ENCODE assay signal across 27 mouse cellular contexts in the genomic region with DNA sequence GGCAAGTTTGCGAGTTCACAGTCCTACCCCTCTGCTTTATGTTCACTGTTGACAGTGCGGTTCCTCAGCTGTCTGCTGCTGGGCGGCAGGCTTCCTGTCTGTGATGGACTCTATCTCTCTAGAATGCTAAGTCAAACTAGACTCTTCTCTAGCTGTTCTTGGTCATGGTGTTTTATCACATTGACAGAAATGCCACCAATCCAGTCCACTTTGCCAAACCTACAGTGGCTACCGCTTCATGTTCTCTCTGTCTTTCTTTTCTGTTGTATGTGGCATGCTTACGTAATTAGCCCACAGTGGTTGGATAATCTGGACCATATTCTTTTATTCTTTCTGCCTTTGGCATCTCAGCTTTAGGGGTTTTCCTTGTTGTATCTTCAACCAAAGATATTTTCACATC.
DNase-seq lines count a peak whose midpoint lies in the region; ATAC-seq and TF ChIP-seq lines count a peak whose summit lies in the region.
"Had no signal": no experiment of that assay in that cellular context is flagged by ENCODE, and none has a peak within 500 bp of the region (broad histone marks: within the 10 kb centered on the region; RNA-seq: fewer than 3 reads in every experiment).

No protein-coding gene starts in this region.

- peaks cover 3% of the 10 kb centered on the region; the same call in 1 of the 2 replicates for H3K4me1 ChIP-seq in liver, embryonic 11.5 days (replicated peaks; ENCODE audit: control insufficient read depth, insufficient read depth, low read length)
- peaks cover 17% of the 10 kb centered on the region for H3K4me1 ChIP-seq in liver, embryonic 12.5 days
- H3K4me1 ChIP-seq in MEL (ENCODE audit: control insufficient read depth in 1 of 2, insufficient read depth in 2 of 2, low read length in 2 of 2) = peaks cover 6 to 29% of the 10 kb centered on the region in 2 experiments
- H3K4me1 ChIP-seq in forebrain, embryonic 13.5 days = peaks cover 10% of the 10 kb centered on the region

- H3K4me3 ChIP-seq in liver, embryonic 11.5 days (ENCODE audit: low read depth, low read length) = no peak overlapping the region
- no peak overlapping the region for H3K4me3 ChIP-seq in liver, embryonic 12.5 days
- H3K4me3 ChIP-seq in MEL (ENCODE audit: control insufficient read depth in 1 of 2, insufficient read depth in 1 of 2, low read depth in 2 of 2, low read length in 2 of 2) = peak overlapping the region; percentile 28 to 51
- no peak overlapping the region for H3K4me3 ChIP-seq in forebrain, embryonic 13.5 days
- H3K4me3 ChIP-seq: embryonic facial prominence, embryonic 13.5 days; embryonic facial prominence, embryonic 15.5 days; erythroblast, embryonic 14.5 days; forebrain, embryonic 10.5 days; forebrain, embryonic 12.5 days; forebrain, embryonic 15.5 days had no signal

- no peak for ATAC-seq in liver, embryonic 11.5 days (replicated peaks; ENCODE audit: low FRiP score)
- no peak for ATAC-seq in liver, embryonic 12.5 days
- no peak for ATAC-seq in forebrain, embryonic 13.5 days
- ATAC-seq: CD4-positive, CD25-positive, alpha-beta regulatory T cell, adult 4 months; forebrain, embryonic 15.5 days; forebrain, postnatal 0 days had no signal

- no peaks in the 10 kb centered on the region for H3K36me3 ChIP-seq in liver, embryonic 11.5 days (ENCODE audit: control insufficient read depth, insufficient read depth, low read length)
- no peaks in the 10 kb centered on the region for H3K36me3 ChIP-seq in liver, embryonic 12.5 days
- peaks cover 0 to 21% of the 10 kb centered on the region in 2 experiments; a peak in 2 of 4 replicates for H3K36me3 ChIP-seq in MEL (ENCODE audit: control insufficient read depth in 1 of 2, insufficient read depth in 2 of 2, low read length in 2 of 2)
- no peaks in the 10 kb centered on the region for H3K36me3 ChIP-seq in forebrain, embryonic 13.5 days (ENCODE audit: poor library complexity, severe bottlenecking)
- H3K36me3 ChIP-seq: embryonic facial prominence, embryonic 13.5 days; embryonic facial prominence, embryonic 15.5 days; forebrain, embryonic 10.5 days; forebrain, embryonic 12.5 days; forebrain, embryonic 15.5 days; G1E had no signal

- peak overlapping the region; percentile 27; the same call in 1 of the 2 replicates for H3K4me2 ChIP-seq in liver, embryonic 11.5 days
- no peak overlapping the region for H3K4me2 ChIP-seq in liver, embryonic 12.5 days
- no peak overlapping the region for H3K4me2 ChIP-seq in forebrain, embryonic 13.5 days
- H3K4me2 ChIP-seq: embryonic facial prominence, embryonic 13.5 days; embryonic facial prominence, embryonic 15.5 days; forebrain, embryonic 12.5 days; forebrain, embryonic 15.5 days had no signal

- no peaks in the 10 kb centered on the region; the same call in 1 of the 2 replicates for H3K79me2 ChIP-seq in MEL (ENCODE audit: control insufficient read depth, insufficient read depth, low read length, poor library complexity)

- WGBS in liver, embryonic 11.5 days = 69% methylated on average over 5 of the region's 5 CpGs
- WGBS in liver, embryonic 12.5 days (ENCODE audit: insufficient replicate concordance) = 44% methylated on average over 5 of the region's 5 CpGs
- WGBS in forebrain, embryonic 13.5 days = 92% methylated on average over 5 of the region's 5 CpGs

- TF ChIP-seq EP300 in MEL (IDR thresholded peaks at IDR 0.05; ENCODE audit: low read depth in 1 of 2, low read length in 2 of 2) = peak in 1 of 2 experiments; percentile 32; a peak in 1 of 4 replicates

- DNase-seq in liver, embryonic 11.5 days (ENCODE audit: low spot score) = no peak
- DNase-seq in 416B (ENCODE audit: low read depth) (peak; percentile 62), MEL (ENCODE audit: low read depth, low spot score) (peak; percentile 67)
- DNase-seq in layer of hippocampus, postnatal 14 days (ENCODE audit: low spot score in 2 of 2) = no peak
- DNase-seq: adrenal gland, adult 2 months; adrenal gland, postnatal 10 days; adrenal gland, postnatal 25 days; B cell, adult 2 months; cerebellum, adult 11 months; cerebellum, adult 18-20 months; cerebellum, adult 8-10 months; cerebellum, adult 9-11 months; cerebellum, postnatal 14 days; cerebellum, postnatal 36 days; embryo, embryonic 11 days; forebrain, postnatal 0 days had no signal

- H3K27ac ChIP-seq in liver, embryonic 11.5 days (ENCODE audit: low read depth, low read length) = no peak overlapping the region
- no peak overlapping the region for H3K27ac ChIP-seq in liver, embryonic 12.5 days
- peak overlapping the region; percentile 68 for H3K27ac ChIP-seq in MEL (ENCODE audit: control insufficient read depth, low read depth, low read length)
- H3K27ac ChIP-seq in forebrain, embryonic 13.5 days = no peak overlapping the region
- H3K27ac ChIP-seq: embryonic facial prominence, embryonic 13.5 days; embryonic facial prominence, embryonic 15.5 days; forebrain, embryonic 10.5 days; forebrain, embryonic 12.5 days; forebrain, embryonic 15.5 days had no signal

- H3K9ac ChIP-seq in liver, embryonic 11.5 days (ENCODE audit: low read depth, low read length) = no peak overlapping the region
- no peak overlapping the region for H3K9ac ChIP-seq in liver, embryonic 12.5 days
- H3K9ac ChIP-seq in MEL (ENCODE audit: control insufficient read depth, low read depth, low read length, poor library complexity, severe bottlenecking) = peak overlapping the region; percentile 31
- no peak overlapping the region for H3K9ac ChIP-seq in forebrain, embryonic 13.5 days
- H3K9ac ChIP-seq: embryonic facial prominence, embryonic 13.5 days; embryonic facial prominence, embryonic 15.5 days; forebrain, embryonic 12.5 days; forebrain, embryonic 15.5 days; forebrain, postnatal 0 days had no signal

- H3K9me3 ChIP-seq in liver, embryonic 11.5 days (ENCODE audit: control insufficient read depth, low read length) = no peaks in the 10 kb centered on the region
- H3K9me3 ChIP-seq in liver, embryonic 12.5 days (replicated peaks) = no peaks in the 10 kb centered on the region
- H3K9me3 ChIP-seq in MEL (replicated peaks; ENCODE audit: insufficient read depth, low read length) = no peaks in the 10 kb centered on the region
- H3K9me3 ChIP-seq in forebrain, embryonic 13.5 days (replicated peaks) = no peaks in the 10 kb centered on the region
- H3K9me3 ChIP-seq: embryonic facial prominence, embryonic 13.5 days; embryonic facial prominence, embryonic 15.5 days; forebrain, embryonic 10.5 days; forebrain, embryonic 12.5 days; forebrain, embryonic 15.5 days; G1E had no signal

- no peaks in the 10 kb centered on the region for H3K27me3 ChIP-seq in liver, embryonic 11.5 days (replicated peaks; ENCODE audit: control insufficient read depth, insufficient read depth, low read length)
- peaks cover 2% of the 10 kb centered on the region; the same call in 1 of the 2 replicates for H3K27me3 ChIP-seq in liver, embryonic 12.5 days (replicated peaks)
- H3K27me3 ChIP-seq in MEL (ENCODE audit: control insufficient read depth in 1 of 2, insufficient read depth in 2 of 2, low read length in 2 of 2) = no peaks in the 10 kb centered on the region
- H3K27me3 ChIP-seq in forebrain, embryonic 13.5 days = no peaks in the 10 kb centered on the region
- H3K27me3 ChIP-seq: CH12.LX; forebrain, embryonic 12.5 days; forebrain, embryonic 15.5 days had no signal

- no peak for TF ChIP-seq CTCF in MEL (IDR thresholded peaks at IDR 0.05 in 2 of 3, conservative IDR thresholded peaks at IDR 0.05 in 1 of 3; ENCODE audit: control insufficient read depth in 1 of 3, insufficient read depth in 1 of 3, low read depth in 2 of 3, low read length in 3 of 3, poor library complexity in 1 of 3, severe bottlenecking in 1 of 3)

- no peak for TF ChIP-seq RAD21 in MEL (IDR thresholded peaks at IDR 0.05; ENCODE audit: low read depth, low read length)

- TF ChIP-seq POLR2A in MEL (IDR thresholded peaks at IDR 0.05; ENCODE audit: control insufficient read depth in 1 of 2, insufficient read depth in 1 of 2, low read depth in 1 of 2, low read length in 2 of 2, poor library complexity in 1 of 2) = peak in 1 of 2 experiments; percentile 1; a peak in 1 of 4 replicates

TF ChIP-seq in MEL, 35 proteins besides CTCF, POLR2A, EP300 and RAD21:
- 0 out of 2 replicates have a peak, but pooled peaks have one; percentile 6 for TF ChIP-seq SIN3A (IDR thresholded peaks at IDR 0.05; ENCODE audit: low read length)
- no peak for TF ChIP-seq JUND (IDR thresholded peaks at IDR 0.05; ENCODE audit: low read depth, low read length)
TF ChIP-seq in MEL: peak in this region for 1.

Comparison
In these comparisons a context has a peak if more than half of its experiments do, and no peak if none do; other contexts are left out.
1. DNase-seq: peak in 416B (single experiment) and MEL (single experiment); none in liver, embryonic 11.5 days (single experiment) and layer of hippocampus, postnatal 14 days (0 of 2).
2. H3K4me3 ChIP-seq: peak in MEL (2 of 2); none in liver, embryonic 11.5 days (single experiment), liver, embryonic 12.5 days (single experiment) and forebrain, embryonic 13.5 days (single experiment).